Mouse (Mus musculus) hindbrain, embryonic 11.5 days (tissue): ENCODE data around the gene Gimap7. TPM values are rescaled to one million over a fixed set of nuclear protein-coding genes. Genes with fewer than 3 reads are reported as not detected.

Experiments used
- ATAC-seq: fragments of 200-750 bp; cut with Nextera tagmentation; 2 replicates; pipeline ENCODE4 v1.8.0; 2017; ENCODE audit warnings: mild to moderate bottlenecking, moderate TSS enrichment, moderate library complexity; ENCODE audit not compliant: low FRiP score
- DNase-seq: peaks from one replicate; pipeline ENCODE4 v3.0.0-alpha.2; 2015; ENCODE audit warnings: low spot score
- H3K27ac ChIP-seq: fragments of 300-500 bp; sonication (generic); 2 replicates; pipeline ENCODE4 v1.5.1; 2014; ENCODE audit warnings: mild to moderate bottlenecking, low read depth, low read length
- H3K27me3 ChIP-seq: fragments of 300-500 bp; sonication (generic); 2 replicates; pipeline ENCODE4 v1.6.1; 2014; ENCODE audit warnings: mild to moderate bottlenecking, low read length, moderate library complexity, mixed read lengths; ENCODE audit not compliant: control insufficient read depth, insufficient read depth
- H3K36me3 ChIP-seq: fragments of 300-500 bp; sonication (generic); 2 replicates; pipeline ENCODE4 v1.6.1; 2014; ENCODE audit warnings: mild to moderate bottlenecking, low read length, moderate library complexity, mixed read lengths; ENCODE audit not compliant: control insufficient read depth, insufficient read depth
- H3K4me1 ChIP-seq: fragments of 300-500 bp; sonication (generic); replicated peaks from 2 replicates; pipeline ENCODE4 v1.6.1; 2014; ENCODE audit warnings: low read length, mixed read lengths; ENCODE audit not compliant: control insufficient read depth, insufficient read depth
- H3K4me2 ChIP-seq: fragments of 300-500 bp; sonication (generic); replicated peaks from 2 replicates; pipeline ENCODE4 v1.6.1; 2014; ENCODE audit warnings: mild to moderate bottlenecking, low read depth, low read length
- H3K4me3 ChIP-seq: fragments of 300-500 bp; sonication (generic); 2 replicates; pipeline ENCODE4 v1.5.1; 2014; ENCODE audit warnings: low read depth, low read length
- H3K9ac ChIP-seq: fragments of 300-500 bp; sonication (generic); 2 replicates; pipeline ENCODE4 v1.6.1; 2014; ENCODE audit warnings: low read depth, low read length
- H3K9me3 ChIP-seq: fragments of 300-500 bp; sonication (generic); 2 replicates; pipeline ENCODE4 v1.6.1; 2016; ENCODE audit warnings: low read length; ENCODE audit not compliant: control insufficient read depth
- WGBS: fragments of 180-500 bp; shearing (Covaris S2); extraction: QIAGEN DNeasy Blood & Tissue Kit; methylation state at CpG from one replicate; pipeline ENCODE4 v1.1.7; 2014; 5-methylcytosine and 5-hydroxymethylcytosine counted together
- polyA plus RNA-seq: library from polyadenylated mRNA; unstranded; fragments of >200 nt; fragmentation: Nextera tagmentation; extraction: Ambion mirVana; gene quantifications from 2 replicates; pipeline ENCODE4 v1.2.1, GENCODE M21; 2014

Gene Gimap7
- polyA plus RNA-seq, 1 experiment from 2014 or later: not detected

DNA sequence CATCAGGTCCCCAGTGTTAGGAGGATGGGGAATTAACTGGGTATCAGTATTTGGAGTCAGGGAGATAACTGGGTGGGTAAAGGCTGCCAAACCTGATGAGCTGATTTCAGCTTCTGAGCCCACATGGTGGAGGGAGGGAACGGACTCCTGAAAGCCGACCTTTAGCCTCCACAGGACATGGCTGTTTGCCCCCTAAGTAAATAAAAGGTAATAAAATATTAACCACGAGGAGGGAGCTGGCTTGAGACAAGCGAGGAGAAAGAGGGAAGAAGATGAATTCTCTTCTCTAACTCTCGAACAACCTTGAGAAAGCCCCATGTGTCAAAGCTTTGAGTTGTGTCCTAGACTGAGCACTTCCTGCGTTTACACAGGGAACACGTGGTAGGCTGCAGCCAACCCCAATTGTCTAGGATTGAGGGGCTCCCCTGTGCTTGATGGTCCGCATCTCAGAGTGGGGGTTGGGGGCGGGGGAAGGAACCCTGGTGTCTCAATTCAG, 23.3 kb downstream of the Gimap7 start:
- H3K9me3 ChIP-seq: no peaks in the 10 kb centered on the region
- no peak overlapping the region for H3K9ac ChIP-seq

DNA sequence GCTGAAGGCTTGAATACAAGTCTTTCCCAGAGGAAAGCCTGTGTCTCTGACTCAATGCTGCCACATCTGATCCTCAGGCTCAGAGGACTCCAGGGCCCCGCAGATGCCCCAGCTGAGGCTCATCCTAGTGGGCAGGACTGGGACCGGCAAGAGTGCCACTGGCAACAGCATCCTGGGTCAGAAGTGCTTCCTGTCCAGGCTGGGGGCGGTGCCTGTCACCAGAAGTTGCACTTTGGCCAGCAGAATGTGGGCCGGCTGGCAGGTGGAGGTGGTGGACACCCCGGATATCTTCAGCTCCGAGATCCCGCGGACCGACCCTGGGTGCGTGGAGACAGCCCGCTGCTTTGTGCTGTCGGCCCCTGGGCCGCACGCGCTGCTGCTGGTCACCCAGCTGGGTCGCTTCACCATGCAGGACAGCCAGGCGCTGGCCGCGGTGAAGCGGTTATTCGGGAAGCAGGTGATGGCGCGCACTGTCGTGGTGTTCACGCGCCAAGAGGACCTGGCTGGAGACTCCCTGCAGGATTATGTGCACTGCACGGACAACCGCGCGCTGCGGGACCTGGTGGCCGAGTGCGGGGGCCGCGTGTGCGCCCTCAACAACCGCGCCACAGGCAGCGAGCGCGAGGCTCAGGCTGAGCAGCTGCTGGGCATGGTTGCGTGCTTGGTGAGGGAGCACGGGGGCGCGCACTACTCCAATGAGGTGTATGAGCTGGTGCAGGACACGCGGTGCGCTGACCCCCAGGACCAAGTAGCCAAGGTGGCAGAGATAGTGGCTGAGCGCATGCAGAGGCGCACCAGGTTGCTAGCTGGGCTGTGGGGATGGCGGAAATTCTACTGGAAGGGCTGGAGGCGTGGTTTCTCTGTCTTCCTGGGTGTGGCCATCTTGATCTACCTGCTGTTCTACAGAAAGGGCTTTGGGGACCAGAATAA, 24.3 kb downstream of the Gimap7 start:
- peak overlapping the region; percentile 43 for H3K9ac ChIP-seq
- H3K4me1 ChIP-seq: no peaks in the 10 kb centered on the region; the same call in 1 of the 2 replicates
- ATAC-seq (peak; percentile 51; the same call in 1 of the 2 replicates), DNase-seq (peak; percentile 40)
- 2% methylated on average over 49 of the region's 52 CpGs for WGBS
- H3K4me2 ChIP-seq: peak overlapping the region; percentile 71
- peak overlapping the region; percentile 49 for H3K4me3 ChIP-seq
- H3K27ac ChIP-seq: no peak overlapping the region
- peaks cover 15% of the 10 kb centered on the region for H3K27me3 ChIP-seq
- no peaks in the 10 kb centered on the region for H3K9me3 ChIP-seq
- no peaks in the 10 kb centered on the region for H3K36me3 ChIP-seq

More for the DNA sequence above, 23.3 kb downstream of the Gimap7 start:
- no peak for ATAC-seq
- no peak for DNase-seq
- Histone ChIP-seq H3K4me1 (no peaks in the 10 kb centered on the region; the same call in 1 of the 2 replicates), H3K4me3 (no peak overlapping the region), H3K27ac (no peak overlapping the region), H3K36me3 (no peaks in the 10 kb centered on the region), H3K27me3 (peaks cover 15% of the 10 kb centered on the region), H3K4me2 (no peak overlapping the region)
- 32% methylated on average over 9 of the region's 9 CpGs for WGBS

- H3K4me2 ChIP-seq: no peak overlapping the region
- WGBS: 68% methylated on average over 2 of the region's 2 CpGs
- H3K4me3 ChIP-seq: no peak overlapping the region
- no peak for ATAC-seq
- no peak overlapping the region for H3K27ac ChIP-seq
- peaks cover 14% of the 10 kb centered on the region for H3K27me3 ChIP-seq
- H3K9me3 ChIP-seq: no peaks in the 10 kb centered on the region
- no peak overlapping the region for H3K9ac ChIP-seq
- H3K36me3 ChIP-seq: no peaks in the 10 kb centered on the region
- DNase-seq: no peak
- H3K4me1 ChIP-seq: no peaks in the 10 kb centered on the region; the same call in 1 of the 2 replicates
Measured at GRCm38 (mm10) chr6:48745490-48745889, 27.1 kb downstream of the Gimap7 start.

DNA sequence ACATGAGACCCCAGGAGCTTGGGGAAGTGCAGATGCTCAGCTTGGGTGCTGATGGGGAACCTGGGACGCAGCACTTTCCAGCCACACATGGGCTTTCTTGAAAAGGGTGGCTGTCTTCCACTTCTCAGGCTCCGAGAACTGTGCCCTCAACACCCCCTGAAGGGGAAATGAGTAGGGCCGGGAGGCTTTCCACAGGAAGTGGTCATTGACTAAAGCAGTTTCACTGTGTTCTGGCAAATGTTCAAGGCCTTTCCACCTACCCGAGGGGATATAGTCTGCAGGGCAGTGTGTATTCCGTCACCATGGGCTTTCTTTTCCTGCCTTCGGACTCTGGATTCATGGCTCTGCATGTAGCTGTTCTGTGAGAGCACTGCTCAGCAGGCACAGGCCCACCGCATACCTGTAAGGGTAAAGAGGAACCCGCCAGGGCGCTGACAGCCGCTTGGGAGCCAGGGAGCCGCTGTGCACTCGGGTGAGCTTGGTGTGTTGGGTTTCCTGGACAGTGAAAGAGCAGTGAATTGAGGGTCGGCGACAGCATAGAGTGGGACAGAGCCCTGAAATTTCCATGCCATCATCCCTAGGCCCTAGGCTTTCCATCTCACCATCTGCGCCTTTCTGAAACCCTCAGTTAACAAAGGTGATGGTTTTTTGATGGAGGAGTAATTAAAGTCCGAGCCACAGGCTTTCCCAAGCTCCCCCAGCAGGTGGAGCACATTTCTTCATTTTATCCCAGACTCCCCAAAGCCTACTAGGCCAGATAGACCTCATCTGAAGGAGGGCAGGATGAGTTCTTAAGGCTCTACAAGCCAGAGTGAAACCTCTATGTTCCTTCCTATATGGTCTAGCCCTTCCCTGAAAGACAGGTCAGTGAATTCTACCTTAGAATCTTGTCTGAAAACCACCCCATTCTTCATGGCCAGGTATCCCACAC, 27.8 kb downstream of the Gimap7 start, which contains the start of gene Gimap5:
Gene Gimap5, plus strand, starts transcription at position 239 of the 931 bp plus-strand sequence.
- Histone ChIP-seq H3K36me3 (no peaks in the 10 kb centered on the region), H3K4me3 (no peak within 1 kb of the TSS), H3K9ac (no peak within 1 kb of the TSS), H3K27me3 (peaks cover 13% of the 10 kb centered on the region), H3K27ac (no peak within 1 kb of the TSS), H3K4me1 (no peaks in the 10 kb centered on the region; the same call in 1 of the 2 replicates), H3K9me3 (no peaks in the 10 kb centered on the region), H3K4me2 (no peak within 1 kb of the TSS)
- no peak for ATAC-seq
- 47% methylated on average over 16 of the region's 16 CpGs for WGBS
- peak; percentile 66 for DNase-seq

GRCm38 (mm10) chr6:48747091-48747966, 28.9 kb downstream of the Gimap7 start:
- H3K4me2 ChIP-seq: no peak overlapping the region
- no peaks in the 10 kb centered on the region for H3K36me3 ChIP-seq
- WGBS: 70% methylated on average over 7 of the region's 7 CpGs
- H3K9ac ChIP-seq: no peak overlapping the region
- no peak overlapping the region for H3K4me3 ChIP-seq
- no peaks in the 10 kb centered on the region; the same call in 1 of the 2 replicates for H3K4me1 ChIP-seq
- ATAC-seq: no peak
- no peaks in the 10 kb centered on the region for H3K9me3 ChIP-seq
- DNase-seq: no peak
- H3K27ac ChIP-seq: no peak overlapping the region
- peaks cover 9% of the 10 kb centered on the region for H3K27me3 ChIP-seq

DNA sequence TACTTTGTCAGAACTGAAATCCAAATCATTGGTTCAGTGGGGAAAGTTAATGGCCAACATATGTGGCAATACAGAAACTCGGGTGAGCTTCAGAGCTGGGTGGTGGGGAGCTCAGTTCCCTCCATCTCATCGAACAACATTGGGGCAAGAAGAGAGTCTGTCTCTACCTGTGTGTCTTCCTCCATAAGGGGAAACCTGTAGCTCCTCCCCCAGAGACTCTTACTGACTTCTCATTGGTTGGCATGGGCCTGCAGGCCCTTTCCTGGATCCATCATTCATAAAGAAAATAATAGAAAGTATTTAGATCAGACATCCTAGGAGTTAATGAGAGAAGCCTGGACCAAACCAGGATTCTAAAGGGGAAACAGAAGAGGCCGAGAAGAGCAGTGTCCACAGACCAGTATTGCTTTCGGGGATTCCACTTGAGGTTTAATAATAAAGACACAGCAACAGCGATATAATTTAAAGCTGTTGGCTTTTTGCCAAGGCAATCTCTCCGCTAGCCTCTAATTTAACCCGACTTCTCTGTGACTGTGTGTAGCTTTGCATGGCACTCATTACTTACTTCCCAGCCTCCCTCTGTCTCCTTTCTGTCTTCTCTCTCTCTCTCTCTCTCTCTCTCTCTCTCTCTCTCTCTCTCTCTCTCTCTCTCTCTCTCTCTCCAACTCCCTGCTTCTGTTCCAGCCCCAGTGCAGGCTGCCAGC, 45.3 kb downstream of the Gimap7 start:
- Histone ChIP-seq H3K9ac (no peak overlapping the region), H3K27me3 (no peaks in the 10 kb centered on the region), H3K36me3 (no peaks in the 10 kb centered on the region), H3K4me2 (no peak overlapping the region), H3K27ac (no peak overlapping the region), H3K9me3 (no peaks in the 10 kb centered on the region), H3K4me3 (no peak overlapping the region), H3K4me1 (no peaks in the 10 kb centered on the region)
- DNase-seq (no peak), ATAC-seq (no peak)
- WGBS: 89% methylated on average over 7 of the region's 7 CpGs

- Histone ChIP-seq H3K9me3 (no peaks in the 10 kb centered on the region), H3K9ac (no peak overlapping the region), H3K4me1 (no peaks in the 10 kb centered on the region), H3K4me3 (no peak overlapping the region), H3K27me3 (no peaks in the 10 kb centered on the region), H3K27ac (no peak overlapping the region), H3K4me2 (no peak overlapping the region), H3K36me3 (no peaks in the 10 kb centered on the region)
- WGBS: 98% methylated on average over 10 of the region's 10 CpGs
- ATAC-seq (no peak), DNase-seq (no peak)
Measured at GRCm38 (mm10) chr6:48764496-48764895, 46.1 kb downstream of the Gimap7 start.
